Mouse (Mus musculus): Measurements from ENCODE around the gene Axin1. TPM values are rescaled to one million over a fixed set of nuclear protein-coding genes. Genes with fewer than 3 reads are reported as not detected.
A peak's percentile ranks its signal among the peaks of the same experiment; 100 is the strongest.
"Not testable (repeated sequence)": the region's sequence is repeated elsewhere in the genome, so short reads cannot be mapped to it uniquely, and the experiment has no call there.

Gene Axin1
- polyA plus RNA-seq (2014; fragmentation: Nextera tagmentation; extraction: Ambion mirVana), result 8.6 and 12.4 TPM in 2 replicates

DNA sequence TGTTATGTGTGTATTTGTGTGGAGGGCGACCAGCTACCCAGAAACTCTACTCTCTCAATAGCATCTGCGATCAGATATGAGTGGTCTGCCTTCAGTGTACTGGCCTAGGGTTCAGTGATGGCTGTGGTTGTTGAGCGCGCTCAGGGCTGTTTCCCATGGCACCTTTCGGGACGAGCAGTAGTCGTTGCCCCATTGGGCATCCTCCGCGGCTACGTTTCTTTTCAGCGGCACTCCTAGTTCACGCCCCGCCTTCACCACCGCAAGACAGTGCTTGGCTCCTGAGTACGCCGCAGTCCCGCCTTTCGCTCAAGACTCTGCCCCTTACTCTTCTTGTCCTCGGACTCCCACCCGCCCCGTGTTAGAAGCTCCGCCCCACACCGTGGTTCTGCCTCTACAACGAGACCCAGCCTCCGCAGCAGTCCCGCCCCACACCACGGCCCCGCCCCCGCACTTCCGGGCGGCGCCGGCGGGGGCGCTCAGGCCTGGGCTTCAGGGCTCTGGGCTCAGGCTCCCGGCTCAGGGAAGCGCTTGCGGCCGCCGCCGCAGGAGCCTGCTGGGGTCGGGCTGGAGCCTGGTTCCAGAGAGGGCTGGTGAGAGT lies at the start of gene Axin1:
TSS of gene Axin1 (plus strand) at position 450 of the 598 bp plus-strand sequence.
- H3K36me3 ChIP-seq (ENCODE audit: control insufficient read depth, insufficient read depth, low read length), result peaks cover 3% of the 10 kb centered on the region; the same call in 1 of the 2 replicates
- peak within 1 kb of the TSS; percentile 92 for H3K4me3 ChIP-seq (ENCODE audit: low read depth, low read length)
- H3K27ac ChIP-seq (ENCODE audit: low read depth, low read length), result peak within 1 kb of the TSS; percentile 91
- H3K9me3 ChIP-seq (ENCODE audit: control insufficient read depth, low read length), result no peaks in the 10 kb centered on the region
- H3K4me1 ChIP-seq (replicated peaks; ENCODE audit: control insufficient read depth, insufficient read depth, low read length), result peaks cover 3% of the 10 kb centered on the region; the same call in 1 of the 2 replicates
- no peaks in the 10 kb centered on the region for H3K27me3 ChIP-seq (ENCODE audit: control insufficient read depth, insufficient read depth, low read length)
- DNase-seq (ENCODE audit: low spot score) (peak; percentile 99), ATAC-seq (ENCODE audit: low FRiP score) (peak; percentile 97)
- WGBS, result under 1% methylated on average over 41 of the region's 42 CpGs
- H3K9ac ChIP-seq (ENCODE audit: low read depth, low read length), result peak within 1 kb of the TSS; percentile 99
- H3K4me2 ChIP-seq (replicated peaks; ENCODE audit: low read depth, low read length), result peak within 1 kb of the TSS; percentile 87

DNA sequence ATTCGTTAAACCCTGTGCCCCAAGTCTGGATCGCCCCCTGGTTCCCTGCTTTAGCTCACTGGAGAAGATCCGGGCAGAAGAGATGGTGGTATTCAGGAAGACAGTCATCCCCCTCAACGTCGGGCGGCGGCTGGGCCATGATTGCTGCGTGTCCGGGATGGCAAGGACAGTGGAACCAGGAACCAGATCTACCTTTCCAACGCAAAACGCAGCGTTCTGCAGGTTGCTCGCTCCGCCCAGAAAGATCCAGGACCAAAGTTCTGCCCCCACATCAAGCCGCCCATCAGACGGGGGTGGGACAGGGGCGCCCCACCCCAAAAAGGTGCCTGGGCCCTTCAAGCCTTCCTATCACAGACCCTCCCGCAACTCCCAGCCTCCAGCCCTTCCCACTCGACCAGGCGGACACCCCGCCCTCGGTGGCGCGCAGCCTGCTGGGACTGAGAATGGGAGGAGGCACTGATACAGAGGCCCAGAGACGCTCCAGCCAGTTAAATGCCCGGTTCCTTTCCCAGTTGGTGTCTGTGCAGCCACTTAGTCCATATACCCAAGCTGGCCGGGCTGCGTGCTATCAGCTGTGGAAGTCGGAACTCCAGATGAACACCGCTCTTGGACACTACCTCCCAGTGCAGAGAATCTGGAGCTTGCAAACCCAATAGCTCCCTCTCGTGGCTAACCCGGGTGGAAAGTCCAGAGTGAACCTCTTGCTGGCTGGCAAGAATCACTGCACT lies 48.4 kb upstream of the Axin1 start, which contains the start of gene Decr2:
TSS of gene Decr2 (minus strand) at position 433 of the 728 bp plus-strand sequence.
- DNase-seq (ENCODE audit: low spot score) (peak; percentile 94), ATAC-seq (ENCODE audit: low FRiP score) (peak; percentile 82)
- H3K27ac ChIP-seq (ENCODE audit: low read depth, low read length), result peak within 1 kb of the TSS; percentile 47
- peak within 1 kb of the TSS; percentile 55 for H3K4me3 ChIP-seq (ENCODE audit: low read depth, low read length)
- H3K4me2 ChIP-seq (replicated peaks; ENCODE audit: low read depth, low read length), result peak within 1 kb of the TSS; percentile 88
- no peaks in the 10 kb centered on the region for H3K4me1 ChIP-seq (replicated peaks; ENCODE audit: control insufficient read depth, insufficient read depth, low read length)
- H3K9ac ChIP-seq (ENCODE audit: low read depth, low read length), result peak within 1 kb of the TSS; percentile 75
- H3K9me3 ChIP-seq (ENCODE audit: control insufficient read depth, low read length), result no peaks in the 10 kb centered on the region
- H3K27me3 ChIP-seq (ENCODE audit: control insufficient read depth, insufficient read depth, low read length), result no peaks in the 10 kb centered on the region
- 2% methylated on average over 32 of the region's 32 CpGs for WGBS
- no peaks in the 10 kb centered on the region for H3K36me3 ChIP-seq (ENCODE audit: control insufficient read depth, insufficient read depth, low read length)

DNA sequence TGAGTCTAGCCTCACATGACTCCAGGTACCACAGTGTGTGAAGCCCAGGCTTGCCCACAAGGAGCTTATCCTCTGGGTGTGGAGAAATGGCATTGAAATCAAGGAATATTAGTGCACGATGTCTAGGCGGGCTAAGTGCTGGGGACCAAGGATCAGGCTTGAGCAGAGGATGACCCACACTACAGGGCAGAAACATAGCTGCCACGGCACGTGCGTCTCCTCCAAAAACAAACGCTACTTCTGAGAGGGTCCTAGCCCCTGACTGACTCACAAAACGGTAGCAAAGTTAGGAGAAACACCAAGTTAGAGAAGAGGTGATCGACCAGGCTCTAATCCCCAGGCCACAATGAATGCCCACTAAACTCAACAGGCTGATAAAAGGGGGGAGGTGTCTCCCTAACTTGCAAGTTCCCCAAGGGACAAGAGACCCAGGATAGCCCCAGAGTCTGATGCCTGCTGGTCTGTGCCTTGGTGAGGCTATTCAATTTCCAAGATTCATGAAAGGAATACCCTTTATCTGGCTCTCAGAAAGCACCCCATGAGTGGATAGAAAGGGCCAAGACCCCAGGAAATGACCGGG lies 43.9 kb upstream of the Axin1 start:
- Histone ChIP-seq H3K9me3 (ENCODE audit: control insufficient read depth, low read length) (no peaks in the 10 kb centered on the region), H3K36me3 (ENCODE audit: control insufficient read depth, insufficient read depth, low read length) (no peaks in the 10 kb centered on the region), H3K4me1 (replicated peaks; ENCODE audit: control insufficient read depth, insufficient read depth, low read length) (no peaks in the 10 kb centered on the region), H3K27ac (ENCODE audit: low read depth, low read length) (peak overlapping the region; percentile 51), H3K9ac (ENCODE audit: low read depth, low read length) (peak overlapping the region; percentile 84), H3K27me3 (ENCODE audit: control insufficient read depth, insufficient read depth, low read length) (no peaks in the 10 kb centered on the region), H3K4me2 (replicated peaks; ENCODE audit: low read depth, low read length) (peak overlapping the region; percentile 83), H3K4me3 (ENCODE audit: low read depth, low read length) (peak overlapping the region; percentile 59)
- 30% methylated on average over 9 of the region's 9 CpGs for WGBS
- DNase-seq (ENCODE audit: low spot score) (no peak), ATAC-seq (ENCODE audit: low FRiP score) (no peak; the same call in 1 of the 2 replicates)

DNA sequence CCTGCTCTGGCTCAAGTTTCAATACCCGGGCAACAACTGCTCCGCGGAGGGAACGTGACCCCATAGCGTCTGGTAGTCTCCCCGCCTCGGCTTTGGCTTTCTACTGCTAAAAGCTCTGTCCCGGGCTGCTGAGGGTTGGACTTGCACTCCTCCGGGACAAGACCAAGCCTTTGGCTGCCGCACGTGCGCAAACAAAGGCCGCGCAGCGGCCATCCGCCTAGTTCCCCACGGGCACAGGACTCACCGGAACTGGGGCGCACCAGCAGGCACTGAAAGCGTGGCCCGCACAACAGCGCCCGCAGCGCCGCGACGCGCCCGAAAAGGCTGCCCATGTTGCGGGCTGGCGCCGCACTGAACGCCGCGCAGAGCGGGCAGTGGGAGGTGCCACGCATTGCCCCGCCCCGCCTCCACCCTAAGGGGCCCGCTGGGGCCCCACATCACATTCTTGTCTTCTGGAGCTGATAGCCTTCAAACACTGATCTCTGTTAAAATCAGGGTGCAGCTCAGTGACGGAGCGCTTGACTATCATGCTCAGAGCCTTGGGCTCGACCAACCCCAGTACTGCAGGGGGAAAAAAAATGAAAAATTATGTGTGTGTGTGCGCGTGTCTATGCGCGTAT lies 43.3 kb upstream of the Axin1 start, which contains the start of gene Nme4:
TSS of gene Nme4 (minus strand) at position 482 of the 620 bp plus-strand sequence.
- Histone ChIP-seq H3K27me3 (ENCODE audit: control insufficient read depth, insufficient read depth, low read length) (no peaks in the 10 kb centered on the region), H3K4me3 (ENCODE audit: low read depth, low read length) (peak within 1 kb of the TSS; percentile 59), H3K4me2 (replicated peaks; ENCODE audit: low read depth, low read length) (peak within 1 kb of the TSS; percentile 83), H3K9me3 (ENCODE audit: control insufficient read depth, low read length) (no peaks in the 10 kb centered on the region), H3K27ac (ENCODE audit: low read depth, low read length) (peak within 1 kb of the TSS; percentile 51), H3K9ac (ENCODE audit: low read depth, low read length) (peak within 1 kb of the TSS; percentile 84), H3K36me3 (ENCODE audit: control insufficient read depth, insufficient read depth, low read length) (no peaks in the 10 kb centered on the region), H3K4me1 (replicated peaks; ENCODE audit: control insufficient read depth, insufficient read depth, low read length) (no peaks in the 10 kb centered on the region)
- ATAC-seq (ENCODE audit: low FRiP score), result peak; percentile 72
- 4% methylated on average over 47 of the region's 47 CpGs for WGBS
- peak; percentile 80 for DNase-seq (ENCODE audit: low spot score)

DNA sequence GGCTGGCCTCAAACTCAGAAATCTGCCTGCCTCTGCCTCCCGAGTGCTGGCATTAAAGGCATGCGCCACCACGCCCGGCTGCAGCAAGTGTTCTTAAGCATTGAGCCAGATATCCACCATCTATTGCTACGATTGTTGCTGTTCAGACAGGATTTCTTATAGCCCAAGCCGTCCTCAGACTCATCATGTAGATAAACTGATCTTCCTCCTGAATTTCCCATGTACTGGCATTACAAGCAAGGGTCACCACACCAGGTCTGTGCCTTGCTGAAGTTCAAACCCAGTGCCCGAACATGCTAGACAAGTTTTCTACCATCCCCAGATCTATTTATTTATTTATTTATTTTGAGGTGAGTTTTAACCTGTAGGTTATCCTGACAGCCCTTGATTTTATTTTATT lies 40.0 kb upstream of the Axin1 start:
- Histone ChIP-seq H3K9me3 (ENCODE audit: control insufficient read depth, low read length) (no peaks in the 10 kb centered on the region), H3K27ac (ENCODE audit: low read depth, low read length) (no peak overlapping the region), H3K4me1 (replicated peaks; ENCODE audit: control insufficient read depth, insufficient read depth, low read length) (no peaks in the 10 kb centered on the region), H3K4me3 (ENCODE audit: low read depth, low read length) (no peak overlapping the region), H3K36me3 (ENCODE audit: control insufficient read depth, insufficient read depth, low read length) (no peaks in the 10 kb centered on the region), H3K4me2 (replicated peaks; ENCODE audit: low read depth, low read length) (no peak overlapping the region), H3K27me3 (ENCODE audit: control insufficient read depth, insufficient read depth, low read length) (no peaks in the 10 kb centered on the region), H3K9ac (ENCODE audit: low read depth, low read length) (no peak overlapping the region)
- no peak for ATAC-seq (ENCODE audit: low FRiP score)
- no peak for DNase-seq (ENCODE audit: low spot score)
- WGBS, result 92% methylated on average over 7 of the region's 7 CpGs

DNA sequence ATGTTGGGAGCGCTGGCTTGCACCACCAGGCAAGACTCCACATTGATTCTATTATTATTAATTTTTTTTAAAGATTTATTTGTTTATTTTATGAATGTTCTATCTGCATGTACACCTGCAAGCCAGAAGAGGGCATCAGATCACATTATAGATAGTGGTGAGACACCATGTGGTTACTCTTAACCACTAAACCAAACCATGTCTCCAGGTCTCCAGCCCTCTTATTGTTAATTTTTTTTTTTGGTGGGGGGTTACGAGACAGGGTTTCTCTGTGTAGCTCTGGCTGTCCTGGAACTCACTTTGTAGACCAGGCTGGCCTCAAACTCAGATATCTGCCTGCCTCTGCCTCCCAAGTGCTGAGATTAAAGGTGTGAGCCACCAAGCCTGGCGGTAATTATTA lies 39.2 kb upstream of the Axin1 start:
- not testable (repeated sequence) for H3K36me3 ChIP-seq (ENCODE audit: control insufficient read depth, insufficient read depth, low read length); H3K27ac ChIP-seq (ENCODE audit: low read depth, low read length); H3K4me2 ChIP-seq (replicated peaks; ENCODE audit: low read depth, low read length); H3K27me3 ChIP-seq (ENCODE audit: control insufficient read depth, insufficient read depth, low read length); H3K9me3 ChIP-seq (ENCODE audit: control insufficient read depth, low read length); H3K4me3 ChIP-seq (ENCODE audit: low read depth, low read length); H3K4me1 ChIP-seq (replicated peaks; ENCODE audit: control insufficient read depth, insufficient read depth, low read length); ATAC-seq (ENCODE audit: low FRiP score); H3K9ac ChIP-seq (ENCODE audit: low read depth, low read length); DNase-seq (ENCODE audit: low spot score)
- 57% methylated on average over 3 of the region's 3 CpGs for WGBS

DNA sequence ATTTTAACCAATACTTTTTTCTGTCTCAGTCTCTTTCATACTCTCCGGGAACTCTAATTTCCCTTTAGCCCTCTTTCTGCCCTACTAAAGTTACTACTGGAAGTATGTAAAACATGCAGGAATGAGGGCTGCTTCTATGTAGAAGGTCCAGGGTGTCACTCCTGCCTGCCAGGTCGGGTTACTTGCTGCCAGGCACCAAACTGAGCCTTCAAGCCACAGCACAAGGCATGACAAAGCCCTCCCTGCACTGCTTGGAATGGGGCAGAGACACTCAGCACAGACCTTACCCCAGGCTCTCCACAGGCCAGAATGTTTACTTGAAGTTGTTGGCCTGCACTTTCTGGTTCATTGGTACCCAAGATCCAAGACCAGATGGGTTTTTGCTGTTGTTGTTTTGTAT lies 38.3 kb upstream of the Axin1 start:
- Histone ChIP-seq H3K9ac (ENCODE audit: low read depth, low read length) (no peak overlapping the region), H3K36me3 (ENCODE audit: control insufficient read depth, insufficient read depth, low read length) (no peaks in the 10 kb centered on the region), H3K27ac (ENCODE audit: low read depth, low read length) (no peak overlapping the region), H3K4me3 (ENCODE audit: low read depth, low read length) (no peak overlapping the region), H3K4me2 (replicated peaks; ENCODE audit: low read depth, low read length) (no peak overlapping the region), H3K4me1 (replicated peaks; ENCODE audit: control insufficient read depth, insufficient read depth, low read length) (no peaks in the 10 kb centered on the region), H3K27me3 (ENCODE audit: control insufficient read depth, insufficient read depth, low read length) (no peaks in the 10 kb centered on the region), H3K9me3 (ENCODE audit: control insufficient read depth, low read length) (no peaks in the 10 kb centered on the region)
- ATAC-seq (ENCODE audit: low FRiP score), result no peak
- DNase-seq (ENCODE audit: low spot score), result no peak
- 43% methylated on average over 2 of the region's 2 CpGs for WGBS

DNA sequence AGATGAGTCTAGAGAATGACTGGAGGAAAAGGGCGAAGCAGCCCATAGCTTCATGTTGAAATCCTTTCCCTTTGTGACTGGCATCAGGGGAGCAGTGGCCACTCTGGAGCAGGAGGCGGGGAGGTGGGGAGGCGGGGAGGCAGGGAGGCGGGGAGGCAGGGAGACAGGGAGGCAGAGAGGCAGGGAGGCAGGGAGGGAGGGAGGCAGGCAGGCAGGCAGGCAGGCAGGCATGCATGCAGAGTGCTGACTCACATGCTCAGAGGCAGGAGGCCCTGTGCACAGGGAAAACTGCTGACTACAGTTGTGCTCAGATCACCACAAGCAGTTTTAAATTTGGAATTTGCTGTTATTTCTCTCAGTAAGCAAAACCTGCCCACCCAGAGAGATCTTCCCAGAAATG lies 37.0 kb upstream of the Axin1 start:
- H3K27ac ChIP-seq (ENCODE audit: low read depth, low read length), result no peak overlapping the region
- no peak for ATAC-seq (ENCODE audit: low FRiP score)
- WGBS, result 33% methylated on average over 2 of the region's 4 CpGs
- no peak overlapping the region for H3K4me2 ChIP-seq (replicated peaks; ENCODE audit: low read depth, low read length)
- DNase-seq (ENCODE audit: low spot score), result no peak
- H3K27me3 ChIP-seq (ENCODE audit: control insufficient read depth, insufficient read depth, low read length), result no peaks in the 10 kb centered on the region
- H3K9me3 ChIP-seq (ENCODE audit: control insufficient read depth, low read length), result no peaks in the 10 kb centered on the region
- H3K9ac ChIP-seq (ENCODE audit: low read depth, low read length), result no peak overlapping the region
- no peaks in the 10 kb centered on the region for H3K4me1 ChIP-seq (replicated peaks; ENCODE audit: control insufficient read depth, insufficient read depth, low read length)
- no peaks in the 10 kb centered on the region for H3K36me3 ChIP-seq (ENCODE audit: control insufficient read depth, insufficient read depth, low read length)
- no peak overlapping the region for H3K4me3 ChIP-seq (ENCODE audit: low read depth, low read length)
